Mouse (Mus musculus) stomach, postnatal 0 days (tissue): ENCODE results near the gene Bud13. TPM values are rescaled to one million over a fixed set of nuclear protein-coding genes. Genes with fewer than 3 reads are reported as not detected.

Experiments
- ATAC-seq: fragments of 200-750 bp; cut with Nextera tagmentation; 2 replicates; pipeline ENCODE4 v1.8.0; 2017; ENCODE audit not compliant: low FRiP score, low TSS enrichment
- DNase-seq: peaks from one replicate; pipeline ENCODE4 v3.0.0-alpha.2; 2016; ENCODE audit warnings: low spot score
- H3K27ac ChIP-seq: fragments of 300-500 bp; sonication (generic); replicated peaks from 2 replicates; pipeline ENCODE4 v1.5.1; 2014; ENCODE audit warnings: mild to moderate bottlenecking, control low read depth
- H3K27me3 ChIP-seq: fragments of 300-500 bp; sonication (generic); 2 replicates; pipeline ENCODE4 v1.6.1; 2014; ENCODE audit warnings: low read length; ENCODE audit not compliant: control insufficient read depth, insufficient read depth
- H3K36me3 ChIP-seq: fragments of 300-500 bp; sonication (generic); 2 replicates; pipeline ENCODE4 v1.6.1; 2014; ENCODE audit warnings: low read length, mixed read lengths; ENCODE audit not compliant: control insufficient read depth, insufficient read depth
- H3K4me1 ChIP-seq: fragments of 300-500 bp; sonication (generic); replicated peaks from 2 replicates; pipeline ENCODE4 v1.6.1; 2014; ENCODE audit warnings: antibody characterized with exemption; ENCODE audit not compliant: control insufficient read depth, insufficient read depth
- H3K4me2 ChIP-seq: fragments of 300-500 bp; sonication (generic); replicated peaks from 2 replicates; pipeline ENCODE4 v1.6.1; 2014; ENCODE audit warnings: low read depth, mild to moderate bottlenecking, control low read depth, moderate library complexity
- H3K4me3 ChIP-seq: fragments of 300-500 bp; sonication (generic); 2 replicates; pipeline ENCODE4 v1.5.1; 2014; ENCODE audit warnings: low read depth, low read length, control low read depth
- H3K9ac ChIP-seq: fragments of 300-500 bp; sonication (generic); 2 replicates; pipeline ENCODE4 v1.6.1; 2014; ENCODE audit warnings: mild to moderate bottlenecking, low read length, control low read depth, mixed read lengths
- H3K9me3 ChIP-seq: fragments of 300-500 bp; sonication (generic); 2 replicates; pipeline ENCODE4 v1.6.1; 2016; ENCODE audit warnings: low read length; ENCODE audit not compliant: control insufficient read depth
- CTCF ChIP-seq: IDR thresholded peaks from 2 replicates; pipeline ENCODE4 v1.5.1; 2016; ENCODE audit warnings: antibody characterized with exemption, low read depth, mild to moderate bottlenecking, moderate library complexity
- EP300 ChIP-seq: optimal IDR thresholded peaks from 2 replicates; pipeline ENCODE3; 2016; ENCODE audit warnings: antibody characterized with exemption
- WGBS: fragments of 180-500 bp; shearing (Covaris S2); extraction: QIAGEN DNeasy Blood & Tissue Kit; methylation state at CpG from one replicate; pipeline ENCODE4 v1.1.7; 2014; 5-methylcytosine and 5-hydroxymethylcytosine counted together
- polyA plus RNA-seq: library from polyadenylated mRNA; unstranded; fragments of >200 nt; fragmentation: Nextera tagmentation; extraction: Ambion mirVana; gene quantifications from 2 replicates; pipeline ENCODE4 v1.2.1, GENCODE M21; 2015

Gene Bud13
- polyA plus RNA-seq, 1 experiment from 2014 or later, result 7.6 TPM

DNA sequence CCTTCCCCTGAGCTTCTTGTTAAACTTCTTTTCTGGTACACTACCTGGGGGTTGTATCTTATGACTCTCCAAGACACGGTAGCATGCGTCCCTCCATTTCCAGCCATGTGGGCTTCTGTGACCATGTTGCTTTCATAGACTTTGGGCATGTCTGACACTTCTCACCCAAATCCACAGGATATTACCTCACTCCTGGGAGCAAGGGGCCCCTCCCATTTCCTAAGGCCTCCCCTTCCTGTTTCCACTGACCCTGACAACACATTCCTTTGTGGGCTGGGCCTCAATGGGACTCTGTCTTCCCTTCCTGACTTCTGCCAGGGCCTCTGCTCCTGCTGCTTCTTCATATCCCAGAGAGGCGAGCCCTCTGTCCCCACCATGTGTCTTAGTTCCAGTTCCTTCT, 25.3 kb upstream of the Bud13 start:
- no peak for TF ChIP-seq EP300
- no peak for TF ChIP-seq CTCF
- no peaks in the 10 kb centered on the region for H3K36me3 ChIP-seq
- DNase-seq (no peak), ATAC-seq (no peak)
- H3K27me3 ChIP-seq, result no peaks in the 10 kb centered on the region
- H3K4me1 ChIP-seq, result no peaks in the 10 kb centered on the region
- H3K27ac ChIP-seq, result no peak overlapping the region
- no peak overlapping the region for H3K4me3 ChIP-seq
- WGBS, result 91% methylated on average over 3 of the region's 3 CpGs
- H3K9ac ChIP-seq, result no peak overlapping the region
- H3K4me2 ChIP-seq, result no peak overlapping the region
- no peaks in the 10 kb centered on the region for H3K9me3 ChIP-seq

DNA sequence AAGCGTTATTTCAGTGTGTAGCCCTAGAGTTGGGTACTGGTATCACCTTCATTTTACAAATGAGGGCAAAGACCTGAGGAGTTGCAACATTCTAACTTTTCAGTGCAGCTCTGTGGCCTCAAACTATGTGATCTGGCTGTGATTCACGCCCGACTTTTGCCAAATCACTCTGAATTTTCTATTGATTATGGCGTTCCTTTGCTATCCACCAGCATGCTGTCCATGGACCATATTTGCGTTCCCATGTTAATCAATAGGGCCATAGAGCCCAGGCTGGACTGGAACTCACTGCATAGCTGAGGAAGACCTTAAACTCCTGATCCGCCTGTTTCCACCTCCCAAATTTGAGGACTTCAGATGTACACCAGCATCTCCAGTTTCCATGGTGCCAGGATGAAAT, 23.7 kb upstream of the Bud13 start:
- no peak overlapping the region for H3K9ac ChIP-seq
- TF ChIP-seq CTCF, result no peak
- TF ChIP-seq EP300, result no peak
- H3K4me1 ChIP-seq, result no peaks in the 10 kb centered on the region
- H3K36me3 ChIP-seq, result no peaks in the 10 kb centered on the region
- no peaks in the 10 kb centered on the region for H3K9me3 ChIP-seq
- WGBS, result 89% methylated on average over 6 of the region's 6 CpGs
- no peak overlapping the region for H3K4me3 ChIP-seq
- DNase-seq (no peak), ATAC-seq (no peak)
- H3K27me3 ChIP-seq, result no peaks in the 10 kb centered on the region
- H3K27ac ChIP-seq, result no peak overlapping the region
- H3K4me2 ChIP-seq, result no peak overlapping the region

DNA sequence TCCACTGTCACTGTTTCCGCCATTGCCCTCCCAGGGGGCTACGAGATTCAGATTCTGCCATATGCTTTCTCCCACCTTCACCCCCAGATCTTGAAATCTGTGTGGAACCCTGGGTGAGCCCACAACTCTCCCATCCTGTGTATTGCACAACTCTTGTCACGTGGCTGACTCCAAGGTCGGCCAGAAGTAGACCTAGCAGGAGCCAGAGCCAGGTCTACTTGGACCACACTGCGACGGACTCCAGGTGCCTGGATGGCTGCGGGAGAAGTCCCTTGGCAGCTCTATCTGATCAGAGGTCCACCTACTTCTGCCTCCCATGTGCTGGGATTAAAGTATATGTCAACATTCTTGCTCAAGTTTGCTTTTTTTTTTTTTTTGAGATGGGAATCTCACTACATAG, 21.7 kb upstream of the Bud13 start:
- DNase-seq (no peak), ATAC-seq (no peak)
- Histone ChIP-seq H3K9me3 (no peaks in the 10 kb centered on the region), H3K27ac (no peak overlapping the region), H3K4me1 (no peaks in the 10 kb centered on the region), H3K36me3 (no peaks in the 10 kb centered on the region), H3K4me2 (no peak overlapping the region), H3K4me3 (no peak overlapping the region), H3K9ac (no peak overlapping the region), H3K27me3 (no peaks in the 10 kb centered on the region)
- WGBS, result 79% methylated on average over 7 of the region's 7 CpGs
- TF ChIP-seq CTCF (no peak), EP300 (no peak)

DNA sequence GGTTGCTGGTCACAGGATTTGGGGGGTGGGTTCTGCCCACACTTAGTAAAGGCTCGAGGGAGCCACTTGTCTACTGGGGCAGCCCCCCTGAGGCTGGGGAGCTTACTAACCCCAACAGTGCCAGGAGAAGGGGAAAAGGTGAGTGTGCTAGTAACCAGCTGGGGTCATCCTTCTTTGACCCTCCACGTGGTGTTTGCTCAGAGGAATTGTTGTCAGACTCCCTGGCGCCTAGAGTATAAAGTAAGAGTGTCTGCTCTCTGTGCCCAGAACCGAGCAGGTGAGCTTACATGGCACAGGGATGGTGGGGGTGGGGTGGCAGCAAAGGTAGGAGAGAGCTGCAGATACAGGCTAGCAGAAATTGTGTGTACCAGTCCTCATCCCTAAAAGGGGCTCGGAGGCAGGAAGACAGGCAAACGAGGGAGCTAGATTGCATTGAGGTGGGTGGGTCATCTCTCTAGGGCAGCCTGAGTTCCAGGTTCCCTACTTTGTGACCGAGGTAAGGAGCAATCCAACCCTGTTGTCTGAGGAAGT, 14.4 kb upstream of the Bud13 start, which contains the start of gene Apoa5:
Gene Apoa5 (plus strand): TSS at position 291 of the 531 bp plus-strand sequence.
- H3K9ac ChIP-seq, result no peak within 1 kb of the TSS
- 41% methylated on average over 7 of the region's 7 CpGs for WGBS

DNA sequence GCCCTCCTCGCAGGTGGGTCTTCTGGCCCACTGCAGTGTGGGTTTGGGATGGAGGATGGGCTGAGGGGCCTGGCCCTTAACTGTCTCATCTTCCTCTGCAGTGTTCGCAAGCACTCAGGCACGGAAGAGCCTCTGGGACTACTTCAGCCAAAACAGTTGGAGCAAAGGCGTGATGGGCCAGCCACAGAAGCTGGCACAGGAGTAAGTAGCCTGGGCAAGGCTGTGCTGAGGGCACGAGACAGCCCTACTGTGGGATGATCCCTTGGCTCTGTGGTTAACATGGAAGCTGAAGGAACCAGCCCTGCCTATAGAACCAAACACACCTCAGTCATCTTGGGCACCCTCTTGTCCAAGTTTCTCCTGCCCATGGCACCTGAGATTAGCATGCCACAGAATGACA, 13.7 kb upstream of the Bud13 start:
- no peak for DNase-seq
- no peak for TF ChIP-seq EP300
- no peak for TF ChIP-seq CTCF
- H3K36me3 ChIP-seq, result no peaks in the 10 kb centered on the region
- WGBS, result 93% methylated on average over 5 of the region's 5 CpGs
- no peaks in the 10 kb centered on the region for H3K9me3 ChIP-seq
- H3K4me3 ChIP-seq, result no peak overlapping the region
- H3K4me1 ChIP-seq, result no peaks in the 10 kb centered on the region; the same call in 1 of the 2 replicates
- no peak overlapping the region for H3K9ac ChIP-seq
- H3K27me3 ChIP-seq, result no peaks in the 10 kb centered on the region
- H3K4me2 ChIP-seq, result no peak overlapping the region
- no peak for ATAC-seq
- no peak overlapping the region for H3K27ac ChIP-seq

More for the DNA sequence above, 14.4 kb upstream of the Bud13 start, which contains the start of gene Apoa5:
- DNase-seq (no peak), ATAC-seq (no peak)
- Histone ChIP-seq H3K27ac (no peak within 1 kb of the TSS), H3K36me3 (no peaks in the 10 kb centered on the region), H3K4me1 (no peaks in the 10 kb centered on the region), H3K4me2 (no peak within 1 kb of the TSS), H3K4me3 (no peak within 1 kb of the TSS), H3K9me3 (no peaks in the 10 kb centered on the region), H3K27me3 (no peaks in the 10 kb centered on the region)
- TF ChIP-seq CTCF, result no peak
- TF ChIP-seq EP300, result no peak

DNA sequence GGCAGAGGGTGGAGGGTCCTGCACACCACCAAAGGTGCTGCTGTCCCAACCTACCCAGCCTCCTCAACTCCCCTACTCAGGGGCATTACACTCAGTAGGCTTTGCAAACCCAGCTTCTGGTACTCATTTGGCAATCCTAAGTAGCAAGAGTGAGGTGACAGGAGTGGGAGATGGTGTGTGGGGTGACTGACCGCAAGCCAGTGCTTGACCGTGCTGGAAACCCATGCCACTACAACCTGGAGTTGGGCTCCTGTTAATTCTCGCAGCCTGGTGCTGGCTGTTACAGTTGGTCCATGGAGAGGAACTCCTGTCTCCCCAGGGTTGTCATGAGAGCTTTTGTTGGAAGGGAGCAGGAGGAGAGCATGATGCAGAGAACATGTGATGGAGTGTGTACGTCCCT, 12.0 kb upstream of the Bud13 start:
- H3K27ac ChIP-seq, result no peak overlapping the region
- ATAC-seq, result no peak
- H3K36me3 ChIP-seq, result peaks cover 3% of the 10 kb centered on the region
- no peak for TF ChIP-seq EP300
- no peak for TF ChIP-seq CTCF
- whole genome bisulfite sequencing, result 89% methylated on average over 4 of the region's 4 CpGs
- H3K4me2 ChIP-seq, result no peak overlapping the region
- H3K9me3 ChIP-seq, result no peaks in the 10 kb centered on the region
- DNase-seq, result no peak
- H3K4me1 ChIP-seq, result no peaks in the 10 kb centered on the region; the same call in 1 of the 2 replicates
- H3K27me3 ChIP-seq, result no peaks in the 10 kb centered on the region
- no peak overlapping the region for H3K9ac ChIP-seq
- no peak overlapping the region for H3K4me3 ChIP-seq
